Mouse (Mus musculus): Measurements from ENCODE around the gene Atp1b3. TPM values are rescaled to one million over a fixed set of nuclear protein-coding genes. Genes with fewer than 3 reads are reported as not detected.

Atp1b3 gene
- polyA plus RNA-seq (2012; rRNA removed): 73.1 and 86.0 TPM in 2 replicates

DNA sequence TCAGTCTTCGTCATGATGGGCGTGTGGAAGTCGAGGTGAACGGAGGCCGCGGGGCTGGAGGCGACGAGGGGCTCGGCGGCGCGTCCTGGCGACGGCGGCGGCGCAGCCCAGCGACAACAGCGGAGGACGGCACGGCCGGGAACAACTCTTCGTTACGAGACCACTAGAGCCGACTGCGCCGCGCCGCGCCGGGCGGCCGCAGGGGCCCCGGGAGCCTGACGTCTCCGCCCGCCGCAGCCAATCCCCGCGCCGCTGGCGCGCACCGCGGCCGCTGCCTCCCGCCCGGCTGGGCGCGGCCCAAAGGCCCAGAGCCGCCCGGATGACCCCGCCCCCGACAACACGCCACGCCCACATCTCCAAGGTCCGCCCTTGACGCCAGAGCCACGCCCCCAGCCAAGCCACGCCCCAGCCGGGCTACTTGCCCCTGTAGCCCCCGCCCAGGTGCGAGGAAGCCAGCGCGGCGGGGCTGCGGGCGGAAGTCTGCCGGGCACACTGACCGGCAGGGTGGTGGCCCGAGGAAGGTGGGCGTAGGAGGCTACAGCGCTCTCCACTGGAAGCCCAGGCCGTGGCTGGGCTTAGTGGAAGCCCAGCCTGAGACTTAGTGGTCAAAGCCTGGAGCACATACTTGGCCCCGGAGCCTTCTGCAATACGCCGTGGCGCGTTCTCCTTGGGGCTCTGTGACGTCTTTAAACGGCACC is at the start of gene Atp1b3:
TSS of gene Atp1b3 (minus strand) at position 302 of the 698 bp plus-strand sequence.

Other genes starting within 250 kb of the Atp1b3 start
- gene Gk5, start 245.1 kb downstream of the Atp1b3 start, polyA plus RNA-seq (2012; rRNA removed): 3.3 and 4.4 TPM in 2 replicates
- 18.7 and 21.7 TPM in 2 replicates for gene Tfdp2, start 168.2 kb downstream of the Atp1b3 start, polyA plus RNA-seq (2012; rRNA removed)
- gene Rnf7, start 114.2 kb upstream of the Atp1b3 start, polyA plus RNA-seq (2012; rRNA removed): 331 and 365 TPM in 2 replicates
- gene Gm28729, start 160.8 kb upstream of the Atp1b3 start, polyA plus RNA-seq (2012; rRNA removed): 0.10 and 0.15 TPM in 2 replicates

All from central nervous system, embryonic 14 days (tissue).